ENCODE assay signal across 9 mouse cellular contexts in genomic region chr5:114978473-114978872, GRCm38 (mm10). TPM values are rescaled to one million over a fixed set of nuclear protein-coding genes. Genes with fewer than 3 reads are reported as not detected.
A peak's percentile ranks its signal among the peaks of the same experiment; 100 is the strongest.
DNase-seq lines count a peak whose midpoint lies in the region; ATAC-seq and TF ChIP-seq lines count a peak whose summit lies in the region.
"Had no signal": no experiment of that assay in that cellular context is flagged by ENCODE, and none has a peak within 500 bp of the region (broad histone marks: within the 10 kb centered on the region; RNA-seq: fewer than 3 reads in every experiment).

No protein-coding gene starts in this region.

- no peak overlapping the region for H3K4me3 ChIP-seq in hindbrain, postnatal 0 days (ENCODE audit: low read length)
- no peak overlapping the region for H3K4me3 ChIP-seq in hindbrain, embryonic 13.5 days
- no peak overlapping the region for H3K4me3 ChIP-seq in neural tube, embryonic 15.5 days (replicated peaks)
- H3K4me3 ChIP-seq in stomach, postnatal 0 days (ENCODE audit: low read depth, low read length), result no peak overlapping the region

- H3K4me2 ChIP-seq in hindbrain, postnatal 0 days (ENCODE audit: low read depth, low read length), result no peak overlapping the region
- no peak overlapping the region for H3K4me2 ChIP-seq in hindbrain, embryonic 13.5 days
- H3K4me2 ChIP-seq in neural tube, embryonic 15.5 days, result no peak overlapping the region
- no peak overlapping the region for H3K4me2 ChIP-seq in stomach, postnatal 0 days (replicated peaks; ENCODE audit: low read depth)

- WGBS in hindbrain, postnatal 0 days, result 54% methylated on average over 11 of the region's 11 CpGs
- WGBS in hindbrain, embryonic 13.5 days, result 71% methylated on average over 11 of the region's 11 CpGs
- WGBS in neural tube, embryonic 15.5 days, result 64% methylated on average over 11 of the region's 11 CpGs
- 46% methylated on average over 11 of the region's 11 CpGs for WGBS in stomach, postnatal 0 days

- H3K36me3 ChIP-seq in hindbrain, postnatal 0 days (ENCODE audit: insufficient read depth, low read length), result no peaks in the 10 kb centered on the region
- no peaks in the 10 kb centered on the region for H3K36me3 ChIP-seq in hindbrain, embryonic 13.5 days
- H3K36me3 ChIP-seq in neural tube, embryonic 15.5 days, result no peaks in the 10 kb centered on the region
- no peaks in the 10 kb centered on the region for H3K36me3 ChIP-seq in stomach, postnatal 0 days (ENCODE audit: control insufficient read depth, insufficient read depth, low read length)
- H3K36me3 ChIP-seq: embryonic facial prominence, embryonic 12.5 days had no signal

- no peak for ATAC-seq in hindbrain, postnatal 0 days
- ATAC-seq in hindbrain, embryonic 13.5 days (ENCODE audit: low FRiP score), result no peak
- ATAC-seq in neural tube, embryonic 15.5 days (ENCODE audit: low FRiP score), result no peak
- ATAC-seq in stomach, postnatal 0 days (ENCODE audit: low FRiP score, low TSS enrichment), result no peak

- no peak overlapping the region for H3K27ac ChIP-seq in hindbrain, postnatal 0 days
- H3K27ac ChIP-seq in hindbrain, embryonic 13.5 days, result no peak overlapping the region
- no peak overlapping the region for H3K27ac ChIP-seq in neural tube, embryonic 15.5 days (replicated peaks)
- no peak overlapping the region for H3K27ac ChIP-seq in stomach, postnatal 0 days (replicated peaks)
- H3K27ac ChIP-seq: embryonic facial prominence, embryonic 12.5 days had no signal

- no peaks in the 10 kb centered on the region for H3K27me3 ChIP-seq in hindbrain, postnatal 0 days (ENCODE audit: insufficient read depth, low read length)
- no peaks in the 10 kb centered on the region for H3K27me3 ChIP-seq in hindbrain, embryonic 13.5 days
- H3K27me3 ChIP-seq in neural tube, embryonic 15.5 days (replicated peaks), result peaks cover 4% of the 10 kb centered on the region; the same call in 1 of the 2 replicates
- no peaks in the 10 kb centered on the region for H3K27me3 ChIP-seq in stomach, postnatal 0 days (ENCODE audit: control insufficient read depth, insufficient read depth, low read length)
- H3K27me3 ChIP-seq: embryonic facial prominence, embryonic 12.5 days had no signal

- TF ChIP-seq CTCF in hindbrain, postnatal 0 days (IDR thresholded peaks at IDR 0.05; ENCODE audit: low read depth), result no peak
- TF ChIP-seq CTCF in stomach, postnatal 0 days (IDR thresholded peaks at IDR 0.05; ENCODE audit: low read depth), result no peak

- H3K4me1 ChIP-seq in hindbrain, postnatal 0 days (ENCODE audit: insufficient read depth, low read length), result no peaks in the 10 kb centered on the region
- peaks cover 9% of the 10 kb centered on the region for H3K4me1 ChIP-seq in hindbrain, embryonic 13.5 days (replicated peaks)
- peaks cover 16% of the 10 kb centered on the region for H3K4me1 ChIP-seq in neural tube, embryonic 15.5 days
- H3K4me1 ChIP-seq in stomach, postnatal 0 days (replicated peaks; ENCODE audit: control insufficient read depth, insufficient read depth), result no peaks in the 10 kb centered on the region

- DNase-seq in hindbrain, postnatal 0 days (ENCODE audit: low spot score), result peak; percentile 17
- DNase-seq in right cerebral cortex, postnatal 4 days, result peak; percentile 26
- DNase-seq in right cerebral cortex, postnatal 25 days, result no peak
- DNase-seq in cerebellum, postnatal 25 days, result peak; percentile 33 to 54
- no peak for DNase-seq in stomach, postnatal 0 days (ENCODE audit: low spot score)

- no peaks in the 10 kb centered on the region for H3K9me3 ChIP-seq in hindbrain, postnatal 0 days (ENCODE audit: low read length)
- no peaks in the 10 kb centered on the region for H3K9me3 ChIP-seq in hindbrain, embryonic 13.5 days
- no peaks in the 10 kb centered on the region for H3K9me3 ChIP-seq in neural tube, embryonic 15.5 days (replicated peaks)
- H3K9me3 ChIP-seq in stomach, postnatal 0 days (ENCODE audit: control insufficient read depth, low read length), result no peaks in the 10 kb centered on the region
- H3K9me3 ChIP-seq: embryonic facial prominence, embryonic 12.5 days had no signal

- H3K9ac ChIP-seq in hindbrain, postnatal 0 days (replicated peaks; ENCODE audit: low read length), result no peak overlapping the region
- H3K9ac ChIP-seq in hindbrain, embryonic 13.5 days, result no peak overlapping the region
- no peak overlapping the region for H3K9ac ChIP-seq in neural tube, embryonic 15.5 days (replicated peaks)
- no peak overlapping the region for H3K9ac ChIP-seq in stomach, postnatal 0 days (ENCODE audit: low read length)

- no peak for TF ChIP-seq EP300 in stomach, postnatal 0 days (optimal IDR thresholded peaks at IDR 0.05)

RNA-seq across cellular contexts. Expression of gene Hnf1a, which starts 7.6 kb away (rescaled TPM):
- not detected in 2 replicates for total RNA-seq in hindbrain, postnatal 0 days (2014; rRNA removed)
- polyA plus RNA-seq in hindbrain, postnatal 0 days (2015; fragmentation: Nextera tagmentation; extraction: Ambion mirVana), result 0.05 TPM in 2 replicates
- 0.10 TPM in 1 of 2 replicates, not detected in the other for polyA plus RNA-seq in hindbrain, embryonic 13.5 days (2015; fragmentation: Nextera tagmentation; extraction: Ambion mirVana)
- polyA plus RNA-seq in neural tube, embryonic 15.5 days (2015; fragmentation: Nextera tagmentation; extraction: Ambion mirVana), result 0.05 and 1.6 TPM in 2 replicates
- polyA plus RNA-seq in stomach, postnatal 0 days (2015; fragmentation: Nextera tagmentation; extraction: Ambion mirVana), result 5.4 and 5.7 TPM in 2 replicates
- total RNA-seq: layer of hippocampus, adult 18-20 months had no signal

RNA-seq across cellular contexts. Expression of gene Sppl3, which starts 32.5 kb away (rescaled TPM):
- 136 and 147 TPM in 2 replicates for total RNA-seq in hindbrain, postnatal 0 days (2014; rRNA removed)
- 30.1 and 31.1 TPM in 2 replicates for polyA plus RNA-seq in hindbrain, postnatal 0 days (2015; fragmentation: Nextera tagmentation; extraction: Ambion mirVana)
- 15.8 and 16.5 TPM in 2 replicates for polyA plus RNA-seq in hindbrain, embryonic 13.5 days (2015; fragmentation: Nextera tagmentation; extraction: Ambion mirVana)
- polyA plus RNA-seq in neural tube, embryonic 15.5 days (2015; fragmentation: Nextera tagmentation; extraction: Ambion mirVana), result 18.2 and 30.9 TPM in 2 replicates
- polyA plus RNA-seq in stomach, postnatal 0 days (2015; fragmentation: Nextera tagmentation; extraction: Ambion mirVana), result 25.2 and 39.8 TPM in 2 replicates

RNA-seq across cellular contexts. Expression of gene 2210016L21Rik, which starts 36.5 kb away (rescaled TPM):
- 51.5 and 53.0 TPM in 2 replicates for total RNA-seq in hindbrain, postnatal 0 days (2014; rRNA removed)
- 178 and 204 TPM in 2 replicates for polyA plus RNA-seq in hindbrain, postnatal 0 days (2015; fragmentation: Nextera tagmentation; extraction: Ambion mirVana)
- polyA plus RNA-seq in hindbrain, embryonic 13.5 days (2015; fragmentation: Nextera tagmentation; extraction: Ambion mirVana), result 107 and 110 TPM in 2 replicates
- polyA plus RNA-seq in neural tube, embryonic 15.5 days (2015; fragmentation: Nextera tagmentation; extraction: Ambion mirVana), result 138 and 147 TPM in 2 replicates
- polyA plus RNA-seq in stomach, postnatal 0 days (2015; fragmentation: Nextera tagmentation; extraction: Ambion mirVana), result 39.2 and 49.8 TPM in 2 replicates

RNA-seq across cellular contexts. Expression of gene Oasl1, which starts 55.4 kb away (rescaled TPM):
- total RNA-seq in hindbrain, postnatal 0 days (2014; rRNA removed), result 0.63 and 1.0 TPM in 2 replicates
- polyA plus RNA-seq in hindbrain, postnatal 0 days (2015; fragmentation: Nextera tagmentation; extraction: Ambion mirVana), result 0.25 and 0.32 TPM in 2 replicates
- 0.21 and 0.57 TPM in 2 replicates for polyA plus RNA-seq in hindbrain, embryonic 13.5 days (2015; fragmentation: Nextera tagmentation; extraction: Ambion mirVana)
- polyA plus RNA-seq in neural tube, embryonic 15.5 days (2015; fragmentation: Nextera tagmentation; extraction: Ambion mirVana), result 0.79 and 1.2 TPM in 2 replicates
- polyA plus RNA-seq in stomach, postnatal 0 days (2015; fragmentation: Nextera tagmentation; extraction: Ambion mirVana), result 14.1 and 14.6 TPM in 2 replicates
- total RNA-seq: layer of hippocampus, adult 18-20 months had no signal

Comparison
In these comparisons a context has a peak if more than half of its experiments do, and no peak if none do; other contexts are left out.
1. DNase-seq: peak in hindbrain, postnatal 0 days (single experiment), right cerebral cortex, postnatal 4 days (single experiment) and cerebellum, postnatal 25 days (2 of 2); none in right cerebral cortex, postnatal 25 days (single experiment) and stomach, postnatal 0 days (single experiment).